Mouse (Mus musculus) hindlimb bud, embryonic 11.5 days (tissue): ENCODE results near the gene Zbtb26.

ENCODE experiments used
- DNase-seq: peaks from one replicate; pipeline ENCODE4 v3.0.0-alpha.2; 2012; ENCODE audit warnings: low read depth, low spot score; ENCODE audit errors: extremely low spot score

The Zbtb26 gene

GRCm38 (mm10) chr2:37442611-37443591, at the start of gene Zbtb26, which contains the start of the genes Zbtb6 and Rabgap1:
TSS of gene Zbtb26 (minus strand) at chr2:37443135.
TSS of gene Zbtb6 (minus strand) at chr2:37443171.
TSS of gene Rabgap1 (plus strand) at chr2:37443279.
- DNase-seq = no peak

- DNase-seq = no peak
Measured at GRCm38 (mm10) chr2:37488956-37489355, 46.0 kb upstream of the Zbtb26 start.

GRCm38 (mm10) chr2:37486408-37486807, 43.5 kb upstream of the Zbtb26 start:
- DNase-seq = no peak

GRCm38 (mm10) chr2:37485370-37485769, 42.4 kb upstream of the Zbtb26 start:
- peak; percentile 24 for DNase-seq

GRCm38 (mm10) chr2:37484165-37484564, 41.2 kb upstream of the Zbtb26 start:
- DNase-seq = no peak

- DNase-seq = no peak
Measured at GRCm38 (mm10) chr2:37480039-37480438, 37.1 kb upstream of the Zbtb26 start.

- no peak for DNase-seq
Measured at GRCm38 (mm10) chr2:37479559-37479958, 36.6 kb upstream of the Zbtb26 start.

GRCm38 (mm10) chr2:37466266-37466665, 23.3 kb upstream of the Zbtb26 start:
- DNase-seq = no peak

GRCm38 (mm10) chr2:37460707-37461106, 17.8 kb upstream of the Zbtb26 start:
- DNase-seq = no peak

GRCm38 (mm10) chr2:37452376-37452760, 9.4 kb upstream of the Zbtb26 start:
- DNase-seq = no peak

- DNase-seq = peak; percentile 61
Measured at GRCm38 (mm10) chr2:37451667-37452375, 8.9 kb upstream of the Zbtb26 start.

GRCm38 (mm10) chr2:37431609-37432008, 11.3 kb downstream of the Zbtb26 start:
- DNase-seq = no peak

- no peak for DNase-seq
Measured at GRCm38 (mm10) chr2:37430593-37431464, 12.1 kb downstream of the Zbtb26 start.

GRCm38 (mm10) chr2:37423671-37424070, 19.3 kb downstream of the Zbtb26 start:
- DNase-seq = no peak

- peak; percentile 98 for DNase-seq
Measured at GRCm38 (mm10) chr2:37422306-37423304, 20.3 kb downstream of the Zbtb26 start, which contains the start of gene Rc3h2. TSS of gene Rc3h2 (minus strand) at chr2:37422903.

GRCm38 (mm10) chr2:37421903-37422302, 21.0 kb downstream of the Zbtb26 start:
- DNase-seq = no peak

- DNase-seq = no peak
Measured at GRCm38 (mm10) chr2:37395539-37395938, 47.4 kb downstream of the Zbtb26 start.

GRCm38 (mm10) chr2:37382921-37383320, 60.0 kb downstream of the Zbtb26 start:
- DNase-seq = no peak
